Mouse (Mus musculus) monocyte, adult 2 months (primary cell): Measurements from ENCODE around the gene Alg9.

Experiments used
- DNase-seq, 2 experiments: peaks; one replicate each; pipeline ENCODE4 v3.0.0; 2022; ENCODE audit warnings: low spot score in 2 of 2, low read depth in 1 of 2

The Alg9 gene

DNA sequence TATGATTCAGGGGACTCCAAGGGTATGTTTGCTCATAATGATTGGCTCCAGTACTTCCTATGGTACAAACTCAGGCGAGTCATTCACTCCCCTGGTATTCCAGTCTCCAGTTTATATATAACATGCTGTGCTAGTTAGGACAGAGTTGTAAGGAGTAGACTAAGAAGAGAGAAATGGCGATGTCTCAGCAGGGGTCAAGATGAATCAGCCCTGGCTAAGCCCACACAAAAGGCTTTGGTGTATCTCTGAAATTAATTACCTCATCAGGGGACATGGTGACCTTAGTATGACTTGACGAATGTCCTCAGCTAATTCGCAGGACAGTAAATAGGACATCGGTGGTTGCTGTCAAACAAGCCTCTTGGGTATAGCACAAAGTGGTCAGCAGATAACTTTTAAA lies 18.1 kb upstream of the Alg9 start:
- no peak for DNase-seq

GRCm38 (mm10) chr9:50761520-50762243 lies 13.1 kb upstream of the Alg9 start:
- no peak for DNase-seq

- DNase-seq = no peak
Measured at GRCm38 (mm10) chr9:50763331-50763730, 11.5 kb upstream of the Alg9 start.

DNA sequence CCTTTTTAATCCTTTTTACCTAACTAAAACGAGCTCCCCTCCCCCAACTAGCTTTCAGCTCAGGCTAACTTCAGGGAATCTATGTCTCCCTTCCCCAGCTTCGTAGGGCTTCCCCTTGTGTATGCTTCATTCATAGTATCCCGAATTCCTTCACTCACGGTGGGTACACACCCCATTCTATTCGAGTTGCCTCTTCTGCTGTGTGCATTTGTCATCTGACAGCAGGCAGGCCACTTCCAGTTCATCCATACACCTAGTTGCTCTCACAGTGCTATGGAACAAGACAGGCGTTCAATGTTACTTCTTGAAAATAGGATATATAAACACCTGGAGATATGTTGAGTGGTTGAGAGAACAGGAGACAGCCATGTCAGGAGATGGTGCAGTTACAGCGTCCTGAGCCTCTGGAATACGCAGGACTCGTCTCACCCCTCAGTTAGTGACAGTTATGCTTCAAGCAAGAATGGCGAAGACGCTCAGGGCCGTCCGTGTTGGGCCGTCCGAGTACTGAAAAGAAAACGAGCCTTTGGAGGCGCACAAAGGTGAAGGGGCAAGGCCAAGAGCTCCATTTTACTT lies 7.2 kb upstream of the Alg9 start:
- no peak for DNase-seq

GRCm38 (mm10) chr9:50768107-50769002 lies 6.5 kb upstream of the Alg9 start, which contains the start of gene Fdxacb1:
Gene Fdxacb1 (plus strand): TSS chr9:50768236.
- DNase-seq = peak; percentile 92 to 96

DNA sequence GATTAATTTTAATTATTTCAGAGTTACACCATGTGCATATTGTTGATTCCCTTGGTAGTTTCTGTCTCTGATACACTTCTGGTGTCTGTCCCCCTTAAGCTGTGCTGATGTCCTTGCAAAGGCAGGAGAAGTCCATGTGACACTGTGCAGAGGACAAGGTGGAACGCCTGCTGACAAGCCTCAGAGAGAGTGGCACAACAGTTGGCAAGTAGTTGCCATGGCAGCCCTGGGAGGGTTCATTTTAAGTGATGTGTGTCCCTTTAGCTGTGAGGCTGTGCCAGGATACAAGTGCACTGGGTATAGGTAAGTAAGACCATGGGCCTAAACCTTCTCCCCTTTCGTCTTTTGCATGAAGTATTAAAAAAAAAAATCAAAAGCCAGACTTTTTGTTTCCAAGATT lies 4.8 kb upstream of the Alg9 start:
- DNase-seq = no peak

DNA sequence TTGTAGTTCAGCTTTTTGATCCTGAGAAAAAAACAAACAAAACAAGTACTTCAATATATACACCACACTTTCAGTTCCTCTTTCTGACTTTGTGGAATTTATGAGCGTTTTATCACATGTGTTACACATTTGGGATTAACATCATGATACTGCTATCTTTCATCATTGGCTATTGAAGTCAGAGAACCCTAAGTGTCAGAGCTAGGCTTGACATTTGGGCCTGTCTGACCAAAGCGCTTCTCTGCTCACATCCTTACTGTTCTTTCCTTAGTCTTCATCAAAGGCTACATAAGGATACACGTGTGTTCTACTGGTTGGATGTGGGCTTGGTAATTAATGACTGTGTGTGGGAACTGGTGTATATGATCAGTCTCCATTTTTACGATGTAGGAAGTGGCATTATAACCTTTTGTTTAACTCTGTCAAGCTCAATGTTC lies 775 bp upstream of the Alg9 start:
- peak in 1 of 2 experiments; percentile 25 for DNase-seq

- DNase-seq = no peak
Measured at GRCm38 (mm10) chr9:50775662-50776126, 875 bp downstream of the Alg9 start.

DNA sequence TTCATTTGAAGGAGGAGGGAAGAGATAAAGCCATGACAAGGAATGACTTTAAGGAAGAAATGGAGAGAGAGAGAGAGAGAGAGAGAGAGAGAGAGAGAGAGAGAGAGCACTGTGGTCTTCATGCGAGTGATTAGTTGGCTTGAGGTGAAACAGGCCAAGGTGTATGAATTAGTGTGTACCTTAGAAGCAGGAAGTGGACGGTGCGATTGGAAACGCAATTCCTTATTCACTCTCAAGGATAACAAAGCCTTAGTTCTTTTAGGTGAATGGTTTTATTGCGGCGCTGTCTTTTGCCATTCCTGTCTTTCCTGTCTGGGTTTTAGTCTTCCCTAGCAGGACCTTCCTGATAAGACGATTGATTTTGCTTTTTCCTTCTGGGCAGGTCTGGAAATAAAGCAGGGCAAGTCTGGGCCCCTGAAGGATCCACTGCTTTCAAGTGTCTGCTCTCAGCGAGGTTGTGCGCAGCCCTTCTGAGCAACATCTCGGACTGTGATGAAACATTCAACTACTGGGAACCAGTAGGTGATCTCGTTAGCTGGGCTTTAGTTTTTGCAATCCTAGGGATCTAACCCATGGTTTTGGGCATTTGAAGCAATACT lies 1.4 kb downstream of the Alg9 start:
- no peak for DNase-seq

DNA sequence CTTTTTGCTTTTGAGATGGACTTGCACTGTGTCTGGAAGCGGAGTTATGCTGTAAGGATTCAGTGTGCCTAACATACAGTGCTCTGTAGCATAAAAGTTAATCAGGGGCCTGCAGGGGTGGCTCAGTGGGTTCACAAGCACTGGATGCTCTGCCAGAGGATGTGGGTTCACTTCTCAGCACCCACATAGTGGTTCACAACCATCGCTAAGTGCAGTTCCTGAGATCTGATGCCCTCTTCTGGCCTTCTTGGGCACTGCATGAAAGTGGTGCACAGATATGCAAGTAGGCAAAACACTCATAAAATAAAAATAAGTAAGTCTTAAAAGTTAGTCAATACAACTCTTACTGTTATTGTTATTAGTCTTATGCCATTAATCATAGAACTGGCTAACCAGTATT lies 7.3 kb downstream of the Alg9 start:
- DNase-seq = peak in 1 of 2 experiments; percentile 36

GRCm38 (mm10) chr9:50795266-50795665 lies 20.4 kb downstream of the Alg9 start:
- no peak for DNase-seq

DNA sequence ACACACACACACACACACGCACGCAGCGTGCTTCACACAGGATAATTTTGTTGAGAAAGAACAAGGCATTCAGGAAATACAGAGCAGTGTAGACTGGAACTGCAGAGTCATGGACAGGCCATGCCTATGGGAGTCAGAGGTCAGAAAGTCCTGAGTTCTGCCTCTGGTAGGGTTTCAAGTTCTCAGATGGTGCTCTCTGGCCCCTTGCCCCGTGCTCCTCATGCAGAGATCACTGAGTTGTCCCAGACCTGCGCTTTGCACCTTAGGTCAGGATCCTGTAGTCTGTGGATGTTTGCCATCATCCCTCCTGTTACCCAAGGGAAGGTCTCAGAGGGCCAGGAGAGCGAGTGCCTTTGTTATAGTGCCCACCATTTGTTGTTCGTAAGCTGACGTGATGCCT lies 22.0 kb downstream of the Alg9 start:
- no peak for DNase-seq

GRCm38 (mm10) chr9:50797641-50798040 lies 22.8 kb downstream of the Alg9 start:
- DNase-seq = no peak

DNA sequence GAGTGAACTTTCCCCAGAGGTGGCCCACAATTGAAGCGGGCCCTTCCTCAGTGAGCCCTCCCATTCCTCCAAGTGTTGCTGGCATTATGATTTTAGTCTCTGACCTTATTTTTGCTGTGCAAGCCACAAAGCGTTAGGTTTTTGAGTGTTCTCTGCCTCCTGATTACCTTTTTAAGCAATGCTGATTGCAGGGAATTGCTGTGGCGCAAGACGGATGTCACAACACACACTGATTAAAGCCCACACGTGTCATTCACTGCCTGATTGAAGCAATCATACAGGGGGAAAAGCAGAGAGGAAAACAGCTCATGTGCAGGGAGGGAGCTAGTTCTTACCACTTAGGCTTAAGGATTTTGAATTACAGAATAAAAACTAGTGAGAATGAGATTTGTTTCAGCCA lies 23.5 kb downstream of the Alg9 start:
- no peak for DNase-seq

- no peak for DNase-seq
Measured at GRCm38 (mm10) chr9:50800985-50801384, 26.2 kb downstream of the Alg9 start.

DNA sequence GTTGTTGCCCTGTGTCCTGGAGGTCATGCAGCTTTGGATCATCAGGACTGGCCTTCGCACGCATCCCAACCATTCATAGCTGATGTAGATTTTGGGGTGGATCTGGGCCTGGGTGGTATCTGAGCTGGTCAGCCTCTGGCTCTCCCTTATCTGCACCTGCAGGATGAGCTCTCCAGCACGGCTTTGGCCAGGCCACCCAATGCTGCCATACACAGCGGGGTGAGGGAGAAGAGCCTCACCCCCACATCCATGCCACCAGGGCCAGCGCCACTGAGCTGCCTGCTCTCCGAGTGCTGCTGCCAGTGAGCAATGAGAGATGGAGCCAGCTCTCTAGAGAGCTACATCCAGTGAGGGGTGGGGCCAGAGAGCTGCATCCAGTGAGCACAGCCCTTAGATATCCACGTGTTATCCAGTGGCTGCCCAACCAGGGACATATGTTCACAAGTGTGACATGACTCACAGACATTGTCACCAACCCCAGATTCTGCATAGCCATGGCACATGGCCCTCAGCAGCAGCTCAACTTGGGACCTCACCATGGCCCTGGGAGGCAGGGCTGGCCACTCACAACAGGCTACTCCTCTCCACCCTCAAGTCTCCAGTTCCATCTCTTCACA lies 28.3 kb downstream of the Alg9 start:
- no peak for DNase-seq

GRCm38 (mm10) chr9:50808471-50808870 lies 33.7 kb downstream of the Alg9 start:
- DNase-seq = no peak

- no peak for DNase-seq
Measured at GRCm38 (mm10) chr9:50809146-50809545, 34.3 kb downstream of the Alg9 start.

DNA sequence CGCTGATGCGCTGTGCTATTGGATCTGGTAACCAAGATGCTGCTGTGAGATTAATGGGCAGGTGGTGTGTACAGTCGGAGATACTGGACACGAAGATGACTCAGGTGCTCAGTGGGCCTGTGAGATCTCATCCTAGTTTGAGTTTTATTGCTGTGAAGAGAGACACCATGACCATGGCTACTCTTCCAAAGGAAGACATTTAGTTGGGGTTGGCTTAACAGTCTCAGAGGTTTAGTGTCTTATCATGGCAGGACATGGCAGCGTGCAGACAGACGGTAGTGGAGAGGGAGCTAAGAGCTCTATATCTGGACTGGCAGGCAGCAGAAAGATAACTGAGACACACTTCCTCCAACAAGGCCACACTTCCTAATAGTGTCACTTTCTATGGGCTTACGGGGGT lies 36.4 kb downstream of the Alg9 start:
- DNase-seq = no peak

GRCm38 (mm10) chr9:50811746-50812145 lies 36.9 kb downstream of the Alg9 start:
- no peak for DNase-seq

- no peak for DNase-seq
Measured at GRCm38 (mm10) chr9:50813796-50814195, 39.0 kb downstream of the Alg9 start.
